Mouse (Mus musculus): ENCODE results near the gene Rab3il1. TPM values are rescaled to one million over a fixed set of nuclear protein-coding genes. Genes with fewer than 3 reads are reported as not detected.

The Rab3il1 gene
- polyA plus RNA-seq, 1 experiment from 2014 or later: 53.8 TPM

DNA sequence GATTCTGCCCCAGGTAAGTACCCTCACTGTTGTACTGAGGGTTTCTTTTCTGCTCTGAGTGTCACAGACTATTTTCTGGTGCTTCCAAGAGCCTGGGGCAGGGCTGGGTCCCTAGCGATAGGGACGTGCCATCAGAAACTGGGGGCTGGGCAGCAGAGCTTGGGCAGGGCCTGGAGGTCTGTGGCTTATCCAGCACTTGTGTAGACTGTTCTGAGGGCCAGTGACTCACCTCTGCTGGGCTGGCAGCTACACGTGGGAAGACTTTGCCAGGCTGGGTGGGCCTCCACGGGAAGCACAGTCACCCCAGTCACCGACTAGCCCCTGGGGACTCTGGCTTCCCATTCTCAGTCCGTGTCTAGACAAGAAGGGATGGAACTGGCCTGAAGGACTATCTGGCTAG, 40.8 kb downstream of the Rab3il1 start:
- Histone ChIP-seq H3K4me1 (ENCODE audit: control insufficient read depth, insufficient read depth, low read length) (peaks cover 4% of the 10 kb centered on the region), H3K4me3 (ENCODE audit: low read depth, low read length) (peak overlapping the region; percentile 65), H3K4me2 (ENCODE audit: low read depth, low read length) (peak overlapping the region; percentile 99), H3K36me3 (replicated peaks; ENCODE audit: control insufficient read depth, insufficient read depth, low read depth, low read length) (no peaks in the 10 kb centered on the region), H3K27me3 (ENCODE audit: control insufficient read depth, insufficient read depth, low read length) (no peaks in the 10 kb centered on the region), H3K27ac (replicated peaks; ENCODE audit: low read depth, low read length) (no peak overlapping the region), H3K9ac (replicated peaks; ENCODE audit: low read length) (no peak overlapping the region), H3K9me3 (replicated peaks; ENCODE audit: control insufficient read depth, low read length) (no peaks in the 10 kb centered on the region)
- ATAC-seq (replicated peaks; ENCODE audit: insufficient number of reproducible peaks, low FRiP score, low TSS enrichment, low read depth) (0 out of 2 replicates have a peak, but pooled peaks have one; percentile 24), DNase-seq (ENCODE audit: low spot score) (no peak)
- WGBS: 47% methylated on average over 6 of the region's 6 CpGs

DNA sequence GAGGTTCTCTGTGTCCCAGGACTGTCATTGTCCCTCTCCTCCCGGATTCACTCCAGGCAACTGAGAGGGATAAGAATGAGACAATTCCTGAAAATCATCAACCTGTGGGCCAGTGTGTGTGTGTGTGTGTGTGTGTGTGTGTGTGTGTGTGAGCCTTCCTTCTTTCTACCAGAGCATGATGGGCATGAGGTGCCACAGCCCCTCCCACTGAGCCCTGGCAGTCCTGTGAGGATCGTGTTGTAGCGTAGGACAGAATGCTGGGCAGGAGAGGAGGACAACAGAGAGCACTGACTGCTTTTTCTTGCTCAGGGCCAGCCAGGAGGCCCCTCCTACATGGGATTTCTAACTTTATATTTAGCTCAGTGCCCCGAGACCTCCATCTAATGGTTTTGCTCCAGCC, 41.3 kb downstream of the Rab3il1 start:
- H3K36me3 ChIP-seq (replicated peaks; ENCODE audit: control insufficient read depth, insufficient read depth, low read depth, low read length): no peaks in the 10 kb centered on the region
- WGBS: 90% methylated on average over 4 of the region's 4 CpGs
- DNase-seq (ENCODE audit: low spot score): no peak
- no peak overlapping the region for H3K27ac ChIP-seq (replicated peaks; ENCODE audit: low read depth, low read length)
- peaks cover 4% of the 10 kb centered on the region for H3K4me1 ChIP-seq (ENCODE audit: control insufficient read depth, insufficient read depth, low read length)
- H3K9me3 ChIP-seq (replicated peaks; ENCODE audit: control insufficient read depth, low read length): no peaks in the 10 kb centered on the region
- ATAC-seq (replicated peaks; ENCODE audit: insufficient number of reproducible peaks, low FRiP score, low TSS enrichment, low read depth): no peak
- no peaks in the 10 kb centered on the region for H3K27me3 ChIP-seq (ENCODE audit: control insufficient read depth, insufficient read depth, low read length)
- H3K4me3 ChIP-seq (ENCODE audit: low read depth, low read length): no peak overlapping the region
- no peak overlapping the region for H3K9ac ChIP-seq (replicated peaks; ENCODE audit: low read length)
- no peak overlapping the region for H3K4me2 ChIP-seq (ENCODE audit: low read depth, low read length)

DNA sequence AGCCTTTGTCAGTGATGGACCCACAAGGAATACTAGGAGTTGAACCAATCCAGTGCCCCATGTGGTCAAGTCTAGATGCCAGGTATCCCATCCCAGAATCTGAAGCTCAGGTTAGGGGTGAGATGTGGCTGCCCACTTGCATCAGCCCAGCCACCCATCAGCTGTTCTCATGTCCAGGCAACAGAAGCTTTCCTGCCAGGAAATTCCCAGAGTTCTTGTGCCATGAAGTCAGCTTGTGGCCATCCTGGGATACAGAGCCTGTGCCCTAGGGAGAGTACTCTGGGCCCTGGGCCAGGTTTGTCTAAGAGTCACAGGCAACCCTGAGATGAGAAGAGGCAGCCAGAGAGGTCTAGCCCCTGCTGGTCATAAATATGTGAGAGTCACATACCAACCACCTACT, 42.2 kb downstream of the Rab3il1 start:
- Histone ChIP-seq H3K9ac (replicated peaks; ENCODE audit: low read length) (no peak overlapping the region), H3K36me3 (replicated peaks; ENCODE audit: control insufficient read depth, insufficient read depth, low read depth, low read length) (no peaks in the 10 kb centered on the region), H3K4me3 (ENCODE audit: low read depth, low read length) (no peak overlapping the region), H3K27ac (replicated peaks; ENCODE audit: low read depth, low read length) (no peak overlapping the region), H3K9me3 (replicated peaks; ENCODE audit: control insufficient read depth, low read length) (no peaks in the 10 kb centered on the region), H3K4me1 (ENCODE audit: control insufficient read depth, insufficient read depth, low read length) (peaks cover 4% of the 10 kb centered on the region), H3K4me2 (ENCODE audit: low read depth, low read length) (no peak overlapping the region), H3K27me3 (ENCODE audit: control insufficient read depth, insufficient read depth, low read length) (no peaks in the 10 kb centered on the region)
- ATAC-seq (replicated peaks; ENCODE audit: insufficient number of reproducible peaks, low FRiP score, low TSS enrichment, low read depth) (no peak), DNase-seq (ENCODE audit: low spot score) (no peak)

DNA sequence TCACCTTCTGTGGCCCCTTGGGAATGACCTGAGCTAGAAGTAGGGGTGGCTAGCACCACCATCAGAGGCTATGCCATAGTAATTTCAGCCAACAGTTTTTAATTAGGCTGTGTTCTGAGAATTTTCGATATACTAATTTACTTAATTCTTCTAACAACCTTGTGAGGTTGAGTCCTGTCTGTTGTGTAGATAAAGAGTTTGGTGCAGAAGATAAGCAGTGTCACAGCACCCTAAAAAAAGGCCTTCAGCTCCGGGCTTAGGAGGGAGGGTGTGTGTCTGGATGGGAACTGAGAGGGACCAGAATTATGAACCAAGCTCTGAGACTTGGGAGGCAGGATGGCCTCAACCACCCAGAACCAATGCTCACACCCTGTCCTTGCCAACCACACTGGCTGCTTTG, 44.2 kb downstream of the Rab3il1 start:
- no peak overlapping the region for H3K4me2 ChIP-seq (ENCODE audit: low read depth, low read length)
- H3K36me3 ChIP-seq (replicated peaks; ENCODE audit: control insufficient read depth, insufficient read depth, low read depth, low read length): no peaks in the 10 kb centered on the region
- no peaks in the 10 kb centered on the region for H3K4me1 ChIP-seq (ENCODE audit: control insufficient read depth, insufficient read depth, low read length)
- H3K9ac ChIP-seq (replicated peaks; ENCODE audit: low read length): no peak overlapping the region
- no peaks in the 10 kb centered on the region for H3K27me3 ChIP-seq (ENCODE audit: control insufficient read depth, insufficient read depth, low read length)
- H3K27ac ChIP-seq (replicated peaks; ENCODE audit: low read depth, low read length): no peak overlapping the region
- H3K9me3 ChIP-seq (replicated peaks; ENCODE audit: control insufficient read depth, low read length): no peaks in the 10 kb centered on the region
- DNase-seq (ENCODE audit: low spot score) (no peak), ATAC-seq (replicated peaks; ENCODE audit: insufficient number of reproducible peaks, low FRiP score, low TSS enrichment, low read depth) (no peak)
- no peak overlapping the region for H3K4me3 ChIP-seq (ENCODE audit: low read depth, low read length)
- 82% methylated on average over 2 of the region's 2 CpGs for WGBS

DNA sequence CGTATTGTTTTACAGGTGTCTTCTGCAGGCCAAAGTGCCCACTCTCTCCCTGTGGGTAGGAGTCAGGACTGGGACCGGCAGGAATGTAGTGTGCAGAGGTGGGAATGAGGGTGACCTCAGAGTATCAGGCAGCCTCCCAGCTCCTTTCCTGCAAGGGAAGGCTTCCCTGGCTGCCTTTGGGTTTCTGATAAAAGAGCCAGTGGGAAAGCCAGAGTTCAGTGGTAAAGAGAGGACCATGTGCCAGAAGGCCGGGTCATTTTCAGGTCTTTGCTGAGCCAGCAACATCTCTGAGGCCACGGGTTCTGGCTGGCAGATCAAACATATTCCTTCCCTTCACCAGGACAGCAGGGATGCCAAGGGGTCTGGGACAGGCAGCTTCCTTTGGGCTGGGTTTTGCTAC, 44.9 kb downstream of the Rab3il1 start:
- ATAC-seq (replicated peaks; ENCODE audit: insufficient number of reproducible peaks, low FRiP score, low TSS enrichment, low read depth): no peak
- no peak overlapping the region for H3K4me3 ChIP-seq (ENCODE audit: low read depth, low read length)
- H3K9ac ChIP-seq (replicated peaks; ENCODE audit: low read length): no peak overlapping the region
- H3K27ac ChIP-seq (replicated peaks; ENCODE audit: low read depth, low read length): no peak overlapping the region
- H3K4me2 ChIP-seq (ENCODE audit: low read depth, low read length): no peak overlapping the region
- DNase-seq (ENCODE audit: low spot score): no peak
- H3K4me1 ChIP-seq (ENCODE audit: control insufficient read depth, insufficient read depth, low read length): no peaks in the 10 kb centered on the region
- 78% methylated on average over 4 of the region's 4 CpGs for WGBS
- no peaks in the 10 kb centered on the region for H3K9me3 ChIP-seq (replicated peaks; ENCODE audit: control insufficient read depth, low read length)
- no peaks in the 10 kb centered on the region for H3K36me3 ChIP-seq (replicated peaks; ENCODE audit: control insufficient read depth, insufficient read depth, low read depth, low read length)
- H3K27me3 ChIP-seq (ENCODE audit: control insufficient read depth, insufficient read depth, low read length): no peaks in the 10 kb centered on the region

DNA sequence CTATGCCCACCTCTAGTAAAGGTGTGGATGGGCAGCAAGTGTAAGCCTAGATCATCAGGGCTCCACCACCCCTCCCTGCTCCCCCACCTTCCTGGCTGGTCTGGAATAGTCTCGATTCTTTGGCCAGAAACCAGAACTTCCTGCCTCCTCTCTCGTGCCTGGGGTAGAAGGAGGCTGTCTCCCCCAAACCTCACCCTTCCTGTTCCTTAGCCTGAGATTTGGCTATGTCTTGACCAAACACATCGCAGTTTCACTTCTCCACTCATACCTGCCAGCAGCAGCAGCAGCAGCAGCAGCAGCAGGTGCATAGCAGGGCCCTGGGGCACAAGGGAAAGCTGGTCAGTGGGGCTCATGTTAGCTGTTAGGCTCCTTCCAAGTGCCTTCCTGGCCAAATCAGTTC, 45.5 kb downstream of the Rab3il1 start:
- no peak overlapping the region for H3K4me2 ChIP-seq (ENCODE audit: low read depth, low read length)
- ATAC-seq (replicated peaks; ENCODE audit: insufficient number of reproducible peaks, low FRiP score, low TSS enrichment, low read depth) (no peak), DNase-seq (ENCODE audit: low spot score) (no peak)
- H3K9me3 ChIP-seq (replicated peaks; ENCODE audit: control insufficient read depth, low read length): no peaks in the 10 kb centered on the region
- no peaks in the 10 kb centered on the region for H3K27me3 ChIP-seq (ENCODE audit: control insufficient read depth, insufficient read depth, low read length)
- H3K9ac ChIP-seq (replicated peaks; ENCODE audit: low read length): no peak overlapping the region
- no peaks in the 10 kb centered on the region for H3K4me1 ChIP-seq (ENCODE audit: control insufficient read depth, insufficient read depth, low read length)
- H3K4me3 ChIP-seq (ENCODE audit: low read depth, low read length): no peak overlapping the region
- no peaks in the 10 kb centered on the region for H3K36me3 ChIP-seq (replicated peaks; ENCODE audit: control insufficient read depth, insufficient read depth, low read depth, low read length)
- H3K27ac ChIP-seq (replicated peaks; ENCODE audit: low read depth, low read length): no peak overlapping the region
- WGBS: 56% methylated on average over 3 of the region's 3 CpGs

DNA sequence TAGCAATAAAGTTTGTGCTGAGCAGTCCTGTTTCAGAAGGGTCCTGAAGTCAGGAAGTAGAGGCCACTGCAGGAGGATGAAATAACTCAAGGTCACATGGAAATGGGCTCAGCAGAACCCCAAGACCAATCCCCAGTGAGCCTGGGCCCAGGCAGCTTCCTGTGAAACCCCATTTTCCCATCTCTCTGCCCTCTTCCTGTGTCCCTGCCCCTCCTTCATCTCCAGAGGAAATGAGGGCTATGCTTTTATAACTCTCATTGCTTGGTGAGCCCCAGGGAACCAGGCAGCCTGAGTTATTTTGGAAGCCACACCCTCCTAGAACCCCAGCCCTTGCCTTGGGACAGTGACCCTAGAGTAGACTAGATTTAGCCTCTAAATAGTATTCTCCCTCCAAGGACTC, 48.1 kb downstream of the Rab3il1 start:
- Histone ChIP-seq H3K27me3 (ENCODE audit: control insufficient read depth, insufficient read depth, low read length) (no peaks in the 10 kb centered on the region), H3K36me3 (replicated peaks; ENCODE audit: control insufficient read depth, insufficient read depth, low read depth, low read length) (no peaks in the 10 kb centered on the region), H3K4me1 (ENCODE audit: control insufficient read depth, insufficient read depth, low read length) (no peaks in the 10 kb centered on the region), H3K9ac (replicated peaks; ENCODE audit: low read length) (no peak overlapping the region), H3K4me3 (ENCODE audit: low read depth, low read length) (no peak overlapping the region), H3K9me3 (replicated peaks; ENCODE audit: control insufficient read depth, low read length) (no peaks in the 10 kb centered on the region), H3K4me2 (ENCODE audit: low read depth, low read length) (no peak overlapping the region), H3K27ac (replicated peaks; ENCODE audit: low read depth, low read length) (no peak overlapping the region)
- DNase-seq (ENCODE audit: low spot score) (no peak), ATAC-seq (replicated peaks; ENCODE audit: insufficient number of reproducible peaks, low FRiP score, low TSS enrichment, low read depth) (no peak)

DNA sequence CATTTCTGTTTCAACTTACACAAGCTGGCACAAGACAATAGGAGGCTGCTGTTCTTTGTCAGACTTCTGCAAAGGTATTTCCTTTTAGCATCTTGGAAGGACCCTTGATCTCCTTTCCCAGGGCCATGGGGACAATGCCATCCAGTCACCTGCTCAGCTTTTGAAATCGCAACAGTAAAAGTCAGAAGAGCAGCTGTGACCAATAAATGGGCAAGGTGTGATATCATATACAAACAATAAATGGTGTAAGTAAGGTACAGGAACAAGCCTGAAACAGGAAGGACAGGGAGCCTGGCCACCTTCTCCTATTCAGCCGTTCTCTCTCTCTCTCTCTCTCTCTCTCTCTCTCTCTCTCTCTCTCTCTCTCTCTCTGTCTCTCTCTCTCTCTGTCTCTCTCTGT, 49.0 kb downstream of the Rab3il1 start:
- ATAC-seq (replicated peaks; ENCODE audit: insufficient number of reproducible peaks, low FRiP score, low TSS enrichment, low read depth) (no peak), DNase-seq (ENCODE audit: low spot score) (no peak)
- Histone ChIP-seq H3K4me2 (ENCODE audit: low read depth, low read length) (no peak overlapping the region), H3K9me3 (replicated peaks; ENCODE audit: control insufficient read depth, low read length) (no peaks in the 10 kb centered on the region), H3K9ac (replicated peaks; ENCODE audit: low read length) (no peak overlapping the region), H3K27ac (replicated peaks; ENCODE audit: low read depth, low read length) (no peak overlapping the region), H3K36me3 (replicated peaks; ENCODE audit: control insufficient read depth, insufficient read depth, low read depth, low read length) (no peaks in the 10 kb centered on the region), H3K27me3 (ENCODE audit: control insufficient read depth, insufficient read depth, low read length) (no peaks in the 10 kb centered on the region), H3K4me3 (ENCODE audit: low read depth, low read length) (no peak overlapping the region), H3K4me1 (ENCODE audit: control insufficient read depth, insufficient read depth, low read length) (no peaks in the 10 kb centered on the region)
- 80% methylated on average over 2 of the region's 2 CpGs for WGBS

DNA sequence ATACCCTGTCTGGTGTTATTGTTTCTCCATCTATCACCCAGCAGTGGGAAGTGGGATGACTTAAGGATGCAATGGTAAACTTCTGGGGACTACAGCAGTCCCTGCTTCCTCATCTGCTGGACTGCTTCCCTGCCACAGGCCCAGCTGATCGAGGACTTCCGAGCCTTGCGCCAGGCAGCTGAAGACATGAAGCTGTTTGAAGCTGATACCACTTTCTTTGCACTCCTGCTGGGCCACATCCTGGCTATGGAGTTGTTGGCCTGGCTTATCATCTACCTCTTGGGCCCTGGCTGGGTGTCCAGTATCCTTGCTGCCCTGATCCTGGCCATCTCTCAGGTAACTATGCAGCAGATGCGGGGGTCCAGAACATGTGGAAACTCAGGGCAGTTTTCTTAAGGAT, 51.2 kb downstream of the Rab3il1 start:
- 80% methylated on average over 4 of the region's 4 CpGs for whole genome bisulfite sequencing
- Histone ChIP-seq H3K27ac (replicated peaks; ENCODE audit: low read depth, low read length) (no peak overlapping the region), H3K4me1 (ENCODE audit: control insufficient read depth, insufficient read depth, low read length) (no peaks in the 10 kb centered on the region), H3K4me2 (ENCODE audit: low read depth, low read length) (no peak overlapping the region), H3K27me3 (ENCODE audit: control insufficient read depth, insufficient read depth, low read length) (no peaks in the 10 kb centered on the region), H3K36me3 (replicated peaks; ENCODE audit: control insufficient read depth, insufficient read depth, low read depth, low read length) (no peaks in the 10 kb centered on the region), H3K9ac (replicated peaks; ENCODE audit: low read length) (no peak overlapping the region), H3K4me3 (ENCODE audit: low read depth, low read length) (no peak overlapping the region), H3K9me3 (replicated peaks; ENCODE audit: control insufficient read depth, low read length) (no peaks in the 10 kb centered on the region)
- no peak for ATAC-seq (replicated peaks; ENCODE audit: insufficient number of reproducible peaks, low FRiP score, low TSS enrichment, low read depth)
- DNase-seq (ENCODE audit: low spot score): no peak

All from embryonic facial prominence, embryonic 11.5 days (tissue).